Mouse (Mus musculus) liver, postnatal 0 days (tissue): Measurements from ENCODE around the gene Cog5. TPM values are rescaled to one million over a fixed set of nuclear protein-coding genes. Genes with fewer than 3 reads are reported as not detected.

Source experiments
- ATAC-seq: fragments of 200-750 bp; cut with Nextera tagmentation; 2 replicates; pipeline ENCODE4 v1.8.0; 2017; ENCODE audit warnings: mild to moderate bottlenecking, moderate library complexity
- DNase-seq: peaks from one replicate; pipeline ENCODE4 v3.0.0-alpha.2; 2016
- H3K27ac ChIP-seq: fragments of 300-500 bp; sonication (generic); 2 replicates; pipeline ENCODE4 v1.5.1; 2014; ENCODE audit warnings: antibody characterized with exemption, moderate library complexity, mild to moderate bottlenecking, low read depth
- H3K27me3 ChIP-seq: fragments of 300-500 bp; sonication (generic); 2 replicates; pipeline ENCODE4 v1.6.1; 2014; ENCODE audit warnings: low read length, control low read depth, mixed read lengths; ENCODE audit not compliant: insufficient read depth
- H3K36me3 ChIP-seq: fragments of 300-500 bp; sonication (generic); replicated peaks from 2 replicates; pipeline ENCODE4 v1.6.1; 2014; ENCODE audit warnings: mild to moderate bottlenecking, control low read depth, low read length, moderate library complexity, mixed read lengths; ENCODE audit not compliant: insufficient read depth
- H3K4me1 ChIP-seq: fragments of 300-500 bp; sonication (generic); 2 replicates; pipeline ENCODE4 v1.6.1; 2014; ENCODE audit warnings: antibody characterized with exemption, mild to moderate bottlenecking, control low read depth; ENCODE audit not compliant: insufficient read depth
- H3K4me2 ChIP-seq: fragments of 300-500 bp; sonication (generic); 2 replicates; pipeline ENCODE4 v1.6.1; 2014; ENCODE audit warnings: low read depth, mild to moderate bottlenecking, low read length, moderate library complexity, mixed read lengths
- H3K4me3 ChIP-seq: fragments of 300-500 bp; sonication (generic); 2 replicates; pipeline ENCODE4 v1.5.1; 2014; ENCODE audit warnings: low read depth, low read length
- H3K9ac ChIP-seq: fragments of 300-500 bp; sonication (generic); replicated peaks from 2 replicates; pipeline ENCODE4 v1.6.1; 2014; ENCODE audit warnings: mild to moderate bottlenecking, moderate library complexity
- H3K9me3 ChIP-seq: fragments of 300-500 bp; sonication (generic); 2 replicates; pipeline ENCODE4 v1.6.1; 2016; ENCODE audit warnings: mild to moderate bottlenecking, control low read depth, low read length, mixed read lengths
- CTCF ChIP-seq: sonication (generic); IDR thresholded peaks from 2 replicates; pipeline ENCODE4 v1.5.1; 2016; ENCODE audit warnings: antibody characterized with exemption, low read depth
- EP300 ChIP-seq: IDR thresholded peaks from 2 replicates; pipeline ENCODE4 v1.6.1; 2016; ENCODE audit warnings: antibody characterized with exemption, low read depth, mild to moderate bottlenecking
- WGBS: fragments of 180-500 bp; shearing (Covaris S2); extraction: QIAGEN DNeasy Blood & Tissue Kit; methylation state at CpG from one replicate; pipeline ENCODE4 v1.1.7; 2014; ENCODE audit not compliant: insufficient replicate concordance; 5-methylcytosine and 5-hydroxymethylcytosine counted together
- polyA plus RNA-seq: library from polyadenylated mRNA; unstranded; fragments of >200 nt; fragmentation: Nextera tagmentation; extraction: Ambion mirVana; gene quantifications from 2 replicates; pipeline ENCODE4 v1.2.1, GENCODE M21; 2015

The Cog5 gene
- polyA plus RNA-seq, 1 experiment from 2014 or later: 6.4 TPM

DNA sequence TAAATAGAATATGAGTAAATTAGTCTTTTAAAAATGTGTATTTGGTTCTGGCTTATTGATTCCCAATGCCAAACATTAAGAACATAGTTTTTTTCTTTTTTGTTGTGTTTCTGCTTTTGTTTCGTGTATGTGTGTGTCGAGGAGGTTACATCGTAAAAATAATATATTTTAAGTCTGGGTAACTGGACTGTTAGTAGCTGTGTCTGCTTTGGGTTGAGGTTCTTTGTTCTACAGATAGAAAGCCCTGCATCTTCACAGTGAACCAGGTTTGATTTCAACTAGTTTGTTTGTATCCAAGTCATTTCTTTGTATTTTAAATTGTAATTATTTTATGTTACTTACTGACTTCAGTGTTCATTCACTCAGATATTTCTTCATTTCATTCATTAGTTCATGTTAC, 59.4 kb downstream of the Cog5 start:
- H3K9me3 ChIP-seq: no peaks in the 10 kb centered on the region
- H3K9ac ChIP-seq: no peak overlapping the region
- H3K4me1 ChIP-seq: no peaks in the 10 kb centered on the region
- WGBS: 89% methylated on average over 3 of the region's 3 CpGs
- no peak for TF ChIP-seq CTCF
- TF ChIP-seq EP300: no peak
- H3K36me3 ChIP-seq: no peaks in the 10 kb centered on the region
- no peaks in the 10 kb centered on the region for H3K27me3 ChIP-seq
- no peak overlapping the region for H3K27ac ChIP-seq
- H3K4me3 ChIP-seq: no peak overlapping the region
- no peak overlapping the region for H3K4me2 ChIP-seq
- DNase-seq (no peak), ATAC-seq (no peak)

DNA sequence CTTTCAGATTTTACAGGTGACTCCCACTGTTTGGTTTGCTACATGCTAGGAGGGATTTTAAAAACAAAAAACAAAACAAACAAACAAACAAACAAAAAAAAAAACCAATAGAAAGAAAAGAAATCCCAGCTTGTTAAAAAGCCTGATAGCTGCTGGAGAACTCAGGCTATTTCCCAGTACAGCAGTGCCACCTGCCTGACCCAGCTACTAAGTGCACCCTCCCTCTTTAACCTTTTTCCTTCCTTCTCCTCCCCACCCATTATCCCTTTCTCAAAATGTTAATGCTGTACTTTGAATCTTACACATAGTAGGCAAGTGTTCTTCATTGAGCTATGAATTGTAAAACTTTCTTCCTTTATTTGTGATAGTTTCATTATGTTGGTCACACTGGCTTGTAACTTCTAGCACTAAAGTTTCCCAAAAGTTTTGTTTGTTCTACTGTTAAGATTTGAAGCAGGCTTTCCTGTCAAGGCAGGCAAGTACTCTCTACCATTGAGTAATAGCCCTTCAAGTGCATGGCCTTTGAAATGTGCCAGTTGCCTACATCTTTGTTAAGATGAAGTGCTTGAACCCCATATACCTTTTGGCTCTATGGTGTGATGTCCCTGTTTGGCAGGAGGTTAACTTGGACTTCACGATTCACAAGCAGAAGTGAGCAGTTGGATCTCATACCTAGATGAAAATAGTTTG, 65.1 kb downstream of the Cog5 start:
- Histone ChIP-seq H3K9ac (no peak overlapping the region), H3K27me3 (no peaks in the 10 kb centered on the region), H3K4me2 (no peak overlapping the region), H3K4me1 (no peaks in the 10 kb centered on the region), H3K4me3 (no peak overlapping the region), H3K9me3 (no peaks in the 10 kb centered on the region), H3K27ac (no peak overlapping the region), H3K36me3 (no peaks in the 10 kb centered on the region)
- no peak for ATAC-seq
- DNase-seq: no peak
- 87% methylated on average over 1 of the region's 1 CpGs for WGBS
- TF ChIP-seq CTCF: peak; percentile 56
- TF ChIP-seq EP300: no peak

DNA sequence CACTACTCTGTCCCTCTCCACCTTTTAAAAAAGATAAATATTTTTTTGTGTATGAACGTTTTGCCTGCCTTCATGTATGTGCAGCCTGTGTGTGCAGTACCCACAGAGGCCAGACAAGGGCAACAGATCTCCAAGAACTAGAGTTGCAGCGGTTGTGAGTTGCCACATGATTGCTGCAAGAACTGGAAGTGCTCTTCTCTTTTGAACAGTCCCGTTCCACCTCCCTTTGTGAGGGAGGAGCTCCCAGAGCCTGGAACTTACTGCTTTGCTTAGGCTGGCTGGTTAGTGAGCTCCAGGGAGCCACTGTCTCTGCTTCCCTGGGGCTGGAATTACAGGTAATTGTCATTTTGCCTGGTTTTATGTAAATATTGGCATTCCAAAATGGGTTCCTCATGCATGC, 69.9 kb downstream of the Cog5 start:
- no peak for ATAC-seq
- Histone ChIP-seq H3K36me3 (no peaks in the 10 kb centered on the region), H3K4me2 (no peak overlapping the region), H3K4me3 (no peak overlapping the region), H3K27ac (no peak overlapping the region), H3K27me3 (no peaks in the 10 kb centered on the region), H3K9me3 (no peaks in the 10 kb centered on the region), H3K4me1 (no peaks in the 10 kb centered on the region), H3K9ac (no peak overlapping the region)
- 73% methylated on average over 3 of the region's 3 CpGs for WGBS
- TF ChIP-seq CTCF (no peak), EP300 (no peak)
- DNase-seq: no peak

DNA sequence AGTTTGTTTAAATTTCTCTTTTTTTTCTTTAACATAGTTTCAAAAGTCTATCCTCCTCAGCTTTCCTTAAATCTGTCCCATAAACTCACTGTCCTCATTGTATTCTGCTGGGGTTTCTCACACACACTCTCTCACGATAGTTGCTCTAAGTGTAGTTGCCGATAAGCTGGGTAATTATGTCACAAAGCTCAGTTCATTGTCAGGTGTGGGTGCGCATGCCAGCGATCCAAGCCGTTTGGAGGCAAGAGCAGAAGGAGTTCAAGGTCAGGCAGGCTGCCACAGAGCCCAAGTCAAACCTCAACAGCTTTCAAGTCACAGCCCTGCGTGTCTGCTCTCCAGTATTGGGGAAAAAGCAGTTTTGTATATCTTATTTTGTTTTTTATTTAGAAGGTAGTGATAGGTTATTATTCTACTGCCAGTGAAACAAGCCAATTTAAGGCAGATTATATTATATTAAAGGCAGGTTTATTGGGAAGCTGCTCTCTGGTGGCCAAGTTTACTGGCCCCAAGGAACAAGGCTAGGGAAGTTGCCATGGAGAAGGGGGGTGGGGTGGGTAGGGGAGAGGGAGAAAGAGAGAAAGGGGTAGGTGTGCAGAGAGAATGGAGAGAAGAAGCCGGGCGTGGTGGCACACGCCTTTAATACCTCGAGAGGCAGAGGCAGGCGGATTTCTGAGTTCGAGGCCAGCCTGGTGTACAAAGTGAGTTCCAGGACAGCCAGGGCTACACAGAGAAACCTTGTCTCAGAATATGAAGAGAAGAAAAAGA, 71.0 kb downstream of the Cog5 start:
- Histone ChIP-seq H3K9ac (no peak overlapping the region), H3K27ac (no peak overlapping the region), H3K9me3 (no peaks in the 10 kb centered on the region), H3K27me3 (no peaks in the 10 kb centered on the region), H3K36me3 (no peaks in the 10 kb centered on the region), H3K4me3 (no peak overlapping the region), H3K4me1 (no peaks in the 10 kb centered on the region), H3K4me2 (no peak overlapping the region)
- 80% methylated on average over 12 of the region's 12 CpGs for WGBS
- DNase-seq (no peak), ATAC-seq (no peak)
- TF ChIP-seq EP300: no peak
- no peak for TF ChIP-seq CTCF

DNA sequence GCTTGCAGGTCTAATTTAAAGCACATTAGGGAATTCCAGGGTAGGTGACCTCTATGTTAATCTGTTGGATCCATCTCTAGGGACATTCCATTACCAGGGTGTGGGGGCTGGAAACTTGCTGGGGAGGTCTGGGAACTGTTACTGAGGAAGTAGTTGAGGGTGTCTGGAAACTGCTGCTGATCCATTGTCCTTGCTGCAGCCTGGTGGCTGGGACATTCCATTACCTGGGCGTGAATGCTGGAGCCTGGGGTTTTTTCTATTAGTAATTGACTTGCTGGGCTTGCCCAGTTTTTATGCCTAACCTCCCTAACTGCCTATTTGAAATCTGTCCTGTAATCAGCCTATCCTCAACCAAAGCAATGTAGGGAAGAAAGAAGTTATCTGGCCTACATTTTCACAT, 72.0 kb downstream of the Cog5 start:
- Histone ChIP-seq H3K27me3 (no peaks in the 10 kb centered on the region), H3K9ac (no peak overlapping the region), H3K4me2 (no peak overlapping the region), H3K27ac (no peak overlapping the region), H3K4me1 (no peaks in the 10 kb centered on the region), H3K9me3 (no peaks in the 10 kb centered on the region), H3K36me3 (no peaks in the 10 kb centered on the region), H3K4me3 (no peak overlapping the region)
- WGBS: 70% methylated on average over 1 of the region's 1 CpGs
- no peak for TF ChIP-seq CTCF
- no peak for TF ChIP-seq EP300
- DNase-seq (no peak), ATAC-seq (no peak)

DNA sequence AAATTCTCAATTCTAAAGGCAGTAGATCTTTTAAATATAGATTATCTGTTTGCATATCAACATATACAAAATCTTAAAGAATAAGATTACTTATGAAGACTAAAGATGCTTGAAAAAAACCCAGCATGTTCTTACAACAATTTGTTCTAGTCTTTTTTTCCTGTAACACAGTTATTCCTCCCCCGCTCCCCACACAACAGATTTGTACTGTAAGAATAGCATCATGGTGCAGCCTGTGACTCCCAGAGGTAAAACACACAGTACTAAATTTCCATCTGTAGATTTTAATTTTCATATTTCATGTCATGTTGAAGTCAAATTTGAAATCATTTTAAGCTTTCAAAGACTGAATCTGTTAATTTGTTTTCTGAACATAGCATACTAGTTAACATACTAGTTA, 75.5 kb downstream of the Cog5 start:
- 93% methylated on average over 1 of the region's 1 CpGs for WGBS
- no peaks in the 10 kb centered on the region for H3K27me3 ChIP-seq

More for the DNA sequence above, 75.5 kb downstream of the Cog5 start:
- no peaks in the 10 kb centered on the region for H3K9me3 ChIP-seq
- H3K4me1 ChIP-seq: no peaks in the 10 kb centered on the region
- ATAC-seq (no peak), DNase-seq (no peak)
- no peak for TF ChIP-seq CTCF
- no peak for TF ChIP-seq EP300
- no peaks in the 10 kb centered on the region for H3K36me3 ChIP-seq
- no peak overlapping the region for H3K9ac ChIP-seq
- H3K27ac ChIP-seq: no peak overlapping the region
- H3K4me3 ChIP-seq: no peak overlapping the region
- no peak overlapping the region for H3K4me2 ChIP-seq
